Mouse (Mus musculus) heart, embryonic 14.5 days (tissue): ENCODE results near the gene 1700001J03Rik. TPM values are rescaled to one million over a fixed set of nuclear protein-coding genes. Genes with fewer than 3 reads are reported as not detected.
"Not testable (repeated sequence)": the region's sequence is repeated elsewhere in the genome, so short reads cannot be mapped to it uniquely, and the experiment has no call there.

ENCODE experiments used
- ATAC-seq: fragments of 200-750 bp; cut with Nextera tagmentation; 2 replicates; pipeline ENCODE4 v1.8.0; 2017; ENCODE audit warnings: low read depth, moderate TSS enrichment; ENCODE audit not compliant: insufficient number of reproducible peaks, insufficient read depth, low FRiP score
- H3K27ac ChIP-seq, 2 experiments: fragments of 200-500 bp in 1 of 2; fragments of 300-500 bp in 1 of 2; sonication (generic) in 1 of 2; replicated peaks in 1 of 2; 2 replicates each; pipeline ENCODE4 v1.5.1; 2012 to 2014; ENCODE audit warnings: low read depth in 2 of 2, low read length in 2 of 2, control low read depth in 1 of 2, mild to moderate bottlenecking in 1 of 2, mixed read lengths in 1 of 2; ENCODE audit not compliant: control insufficient read depth in 1 of 2, insufficient read depth in 1 of 2
- H3K27me3 ChIP-seq: fragments of 300-500 bp; sonication (generic); 2 replicates; pipeline ENCODE4 v1.6.1; 2014; ENCODE audit warnings: mild to moderate bottlenecking, low read length, control low read depth; ENCODE audit not compliant: control insufficient read depth, insufficient read depth
- H3K36me3 ChIP-seq: fragments of 300-500 bp; sonication (generic); 2 replicates; pipeline ENCODE4 v1.6.1; 2014; ENCODE audit warnings: mild to moderate bottlenecking, control low read depth, low read length, mixed read lengths; ENCODE audit not compliant: control insufficient read depth, insufficient read depth
- H3K4me1 ChIP-seq, 2 experiments: fragments of 200-500 bp in 1 of 2; fragments of 300-500 bp in 1 of 2; sonication (generic) in 1 of 2; 2 replicates each; pipeline ENCODE4 v1.6.1; 2012 to 2014; ENCODE audit warnings: low read length in 2 of 2, control low read depth in 1 of 2, mixed read lengths in 1 of 2; ENCODE audit not compliant: control insufficient read depth in 2 of 2, insufficient read depth in 2 of 2
- H3K4me2 ChIP-seq: fragments of 300-500 bp; sonication (generic); 2 replicates; pipeline ENCODE4 v1.6.1; 2014; ENCODE audit warnings: mild to moderate bottlenecking, low read length
- H3K4me3 ChIP-seq, 2 experiments: fragments of 200-500 bp in 1 of 2; fragments of 300-500 bp in 1 of 2; sonication (generic) in 1 of 2; 2 replicates each; pipeline ENCODE4 v1.5.1; 2012 to 2014; ENCODE audit warnings: low read length in 2 of 2, mild to moderate bottlenecking in 2 of 2, control low read depth in 1 of 2, low read depth in 1 of 2, moderate library complexity in 1 of 2; ENCODE audit not compliant: control insufficient read depth in 1 of 2, insufficient read depth in 1 of 2
- H3K9ac ChIP-seq: fragments of 300-500 bp; sonication (generic); 2 replicates; pipeline ENCODE4 v1.6.1; 2014; ENCODE audit warnings: mild to moderate bottlenecking, low read length
- H3K9me3 ChIP-seq: fragments of 300-500 bp; sonication (generic); 2 replicates; pipeline ENCODE4 v1.6.1; 2016; ENCODE audit warnings: low read length, control low read depth; ENCODE audit not compliant: control insufficient read depth
- WGBS: fragments of 180-500 bp; shearing (Covaris S2); extraction: QIAGEN DNeasy Blood & Tissue Kit; methylation state at CpG from one replicate; pipeline ENCODE4 v1.1.7; 2014; 5-methylcytosine and 5-hydroxymethylcytosine counted together
- polyA plus RNA-seq: library from polyadenylated mRNA; unstranded; fragments of >200 nt; fragmentation: Nextera tagmentation; extraction: Ambion mirVana; gene quantifications from 2 replicates; pipeline ENCODE4 v1.2.1, GENCODE M21; 2014

1700001J03Rik gene
- polyA plus RNA-seq, 1 experiment from 2014 or later = not detected

GRCm38 (mm10) chr5:146187441-146187840 is 2.3 kb upstream of the 1700001J03Rik start:
- not testable (repeated sequence) for H3K9ac ChIP-seq, H3K4me1 ChIP-seq, H3K27me3 ChIP-seq, H3K4me3 ChIP-seq, ATAC-seq, H3K36me3 ChIP-seq, H3K9me3 ChIP-seq, H3K4me2 ChIP-seq, H3K27ac ChIP-seq
- 26% methylated on average over 5 of the region's 5 CpGs for WGBS

GRCm38 (mm10) chr5:146172744-146173143 is 12.4 kb downstream of the 1700001J03Rik start:
- 46% methylated on average over 4 of the region's 4 CpGs for WGBS
- ATAC-seq, H3K9me3 ChIP-seq, H3K4me1 ChIP-seq, H3K4me2 ChIP-seq, H3K27me3 ChIP-seq, H3K9ac ChIP-seq, H3K4me3 ChIP-seq, H3K36me3 ChIP-seq, H3K27ac ChIP-seq: not testable (repeated sequence)

GRCm38 (mm10) chr5:146170621-146171020 is 14.5 kb downstream of the 1700001J03Rik start, which contains the start of gene Gm6309:
Gene Gm6309 (minus strand): TSS chr5:146170721.
- not testable (repeated sequence) for ATAC-seq, H3K9me3 ChIP-seq, H3K36me3 ChIP-seq, H3K9ac ChIP-seq, H3K4me3 ChIP-seq, H3K27ac ChIP-seq, H3K4me1 ChIP-seq, H3K4me2 ChIP-seq, H3K27me3 ChIP-seq
- WGBS = 62% methylated on average over 2 of the region's 2 CpGs

GRCm38 (mm10) chr5:146160439-146160838 is 24.7 kb downstream of the 1700001J03Rik start, which contains the start of gene Gm5565:
Gene Gm5565 (minus strand): TSS chr5:146160539.
- H3K36me3 ChIP-seq, H3K4me2 ChIP-seq, H3K9ac ChIP-seq, ATAC-seq, H3K27ac ChIP-seq, H3K27me3 ChIP-seq, H3K4me1 ChIP-seq, H3K9me3 ChIP-seq, H3K4me3 ChIP-seq: not testable (repeated sequence)
- WGBS = 85% methylated on average over 3 of the region's 3 CpGs

GRCm38 (mm10) chr5:146158326-146158725 is 26.8 kb downstream of the 1700001J03Rik start:
- not testable (repeated sequence) for H3K4me1 ChIP-seq, H3K27ac ChIP-seq, H3K4me2 ChIP-seq, H3K27me3 ChIP-seq, ATAC-seq, H3K36me3 ChIP-seq, H3K9ac ChIP-seq, H3K9me3 ChIP-seq, H3K4me3 ChIP-seq
- 86% methylated on average over 4 of the region's 4 CpGs for WGBS

- 61% methylated on average over 3 of the region's 3 CpGs for WGBS
- ATAC-seq = no peak
- Histone ChIP-seq H3K4me2 (no peak overlapping the region), H3K27me3 (no peaks in the 10 kb centered on the region), H3K36me3 (no peaks in the 10 kb centered on the region), H3K4me1 (no peaks in the 10 kb centered on the region), H3K4me3 (no peak overlapping the region), H3K27ac (no peak overlapping the region), H3K9me3 (0 out of 2 replicates have a peak, but pooled peaks cover 4% of the 10 kb centered on the region), H3K9ac (no peak overlapping the region)
Observed at GRCm38 (mm10) chr5:146150454-146150853, 34.6 kb downstream of the 1700001J03Rik start.

- Histone ChIP-seq H3K4me3 (no peak overlapping the region), H3K27me3 (no peaks in the 10 kb centered on the region), H3K36me3 (no peaks in the 10 kb centered on the region), H3K4me2 (no peak overlapping the region), H3K27ac (no peak overlapping the region), H3K9me3 (0 out of 2 replicates have a peak, but pooled peaks cover 4% of the 10 kb centered on the region), H3K4me1 (no peaks in the 10 kb centered on the region), H3K9ac (no peak overlapping the region)
- WGBS = 32% methylated on average over 2 of the region's 2 CpGs
- ATAC-seq = no peak
Observed at GRCm38 (mm10) chr5:146147903-146148302, 37.2 kb downstream of the 1700001J03Rik start.
